Mouse (Mus musculus) kidney, adult 18-20 months (tissue): ENCODE data around the gene Gm21981.
"Not testable (repeated sequence)": the region's sequence is repeated elsewhere in the genome, so short reads cannot be mapped to it uniquely, and the experiment has no call there.

Experiments used
- DNase-seq: peaks from one replicate; pipeline ENCODE4 v3.0.0; 2021

The Gm21981 gene

GRCm38 (mm10) chr17:47663009-47663713 is 31.1 kb downstream of the Gm21981 start:
- no peak for DNase-seq

GRCm38 (mm10) chr17:47658741-47659243 is 35.5 kb downstream of the Gm21981 start:
- DNase-seq: no peak

- DNase-seq: no peak
Measured at GRCm38 (mm10) chr17:47657901-47658300, 36.4 kb downstream of the Gm21981 start.

- DNase-seq: no peak
Measured at GRCm38 (mm10) chr17:47655697-47656096, 38.6 kb downstream of the Gm21981 start.

GRCm38 (mm10) chr17:47654346-47654745 is 39.9 kb downstream of the Gm21981 start:
- not testable (repeated sequence) for DNase-seq

- DNase-seq: no peak
Measured at GRCm38 (mm10) chr17:47651953-47652352, 42.3 kb downstream of the Gm21981 start.

- DNase-seq: no peak
Measured at GRCm38 (mm10) chr17:47648966-47649365, 45.3 kb downstream of the Gm21981 start.

- peak; percentile 79 for DNase-seq
Measured at GRCm38 (mm10) chr17:47646683-47647082, 47.6 kb downstream of the Gm21981 start.

GRCm38 (mm10) chr17:47642992-47643391 is 51.3 kb downstream of the Gm21981 start:
- no peak for DNase-seq
